Mouse (Mus musculus) megakaryocyte, embryonic 14.5 days (primary cell): ENCODE results near the gene Cdk18.

ENCODE experiments used
- FLI1 ChIP-seq: IDR thresholded peaks from 2 replicates; pipeline ENCODE4 v1.6.1; 2012; ENCODE audit warnings: low read length, inconsistent platforms, mixed read lengths
- GATA1 ChIP-seq: IDR thresholded peaks from 3 replicates; pipeline ENCODE4 v1.6.1; 2012; ENCODE audit warnings: mixed read lengths, low read length, inconsistent platforms, borderline replicate concordance

- no peak for TF ChIP-seq GATA1
- TF ChIP-seq FLI1: no peak
Observed at GRCm38 (mm10) chr1:132121236-132121635, 18.2 kb downstream of the Cdk18 start.
